Mouse (Mus musculus) heart, embryonic 14.5 days (tissue): ENCODE results near the gene Ubqln1. TPM values are rescaled to one million over a fixed set of nuclear protein-coding genes. Genes with fewer than 3 reads are reported as not detected.

Experiments
- ATAC-seq: fragments of 200-750 bp; cut with Nextera tagmentation; 2 replicates; pipeline ENCODE4 v1.8.0; 2017; ENCODE audit warnings: low read depth, moderate TSS enrichment; ENCODE audit not compliant: insufficient number of reproducible peaks, insufficient read depth, low FRiP score
- H3K27ac ChIP-seq, 2 experiments: fragments of 200-500 bp in 1 of 2; fragments of 300-500 bp in 1 of 2; sonication (generic) in 1 of 2; replicated peaks in 1 of 2; 2 replicates each; pipeline ENCODE4 v1.5.1; 2012 to 2014; ENCODE audit warnings: low read depth in 2 of 2, low read length in 2 of 2, control low read depth in 1 of 2, mild to moderate bottlenecking in 1 of 2, mixed read lengths in 1 of 2; ENCODE audit not compliant: control insufficient read depth in 1 of 2, insufficient read depth in 1 of 2
- H3K27me3 ChIP-seq: fragments of 300-500 bp; sonication (generic); 2 replicates; pipeline ENCODE4 v1.6.1; 2014; ENCODE audit warnings: mild to moderate bottlenecking, low read length, control low read depth; ENCODE audit not compliant: control insufficient read depth, insufficient read depth
- H3K36me3 ChIP-seq: fragments of 300-500 bp; sonication (generic); 2 replicates; pipeline ENCODE4 v1.6.1; 2014; ENCODE audit warnings: mild to moderate bottlenecking, control low read depth, low read length, mixed read lengths; ENCODE audit not compliant: control insufficient read depth, insufficient read depth
- H3K4me1 ChIP-seq, 2 experiments: fragments of 200-500 bp in 1 of 2; fragments of 300-500 bp in 1 of 2; sonication (generic) in 1 of 2; 2 replicates each; pipeline ENCODE4 v1.6.1; 2012 to 2014; ENCODE audit warnings: low read length in 2 of 2, control low read depth in 1 of 2, mixed read lengths in 1 of 2; ENCODE audit not compliant: control insufficient read depth in 2 of 2, insufficient read depth in 2 of 2
- H3K4me2 ChIP-seq: fragments of 300-500 bp; sonication (generic); 2 replicates; pipeline ENCODE4 v1.6.1; 2014; ENCODE audit warnings: mild to moderate bottlenecking, low read length
- H3K4me3 ChIP-seq, 2 experiments: fragments of 200-500 bp in 1 of 2; fragments of 300-500 bp in 1 of 2; sonication (generic) in 1 of 2; 2 replicates each; pipeline ENCODE4 v1.5.1; 2012 to 2014; ENCODE audit warnings: low read length in 2 of 2, mild to moderate bottlenecking in 2 of 2, control low read depth in 1 of 2, low read depth in 1 of 2, moderate library complexity in 1 of 2; ENCODE audit not compliant: control insufficient read depth in 1 of 2, insufficient read depth in 1 of 2
- H3K9ac ChIP-seq: fragments of 300-500 bp; sonication (generic); 2 replicates; pipeline ENCODE4 v1.6.1; 2014; ENCODE audit warnings: mild to moderate bottlenecking, low read length
- H3K9me3 ChIP-seq: fragments of 300-500 bp; sonication (generic); 2 replicates; pipeline ENCODE4 v1.6.1; 2016; ENCODE audit warnings: low read length, control low read depth; ENCODE audit not compliant: control insufficient read depth
- WGBS: fragments of 180-500 bp; shearing (Covaris S2); extraction: QIAGEN DNeasy Blood & Tissue Kit; methylation state at CpG from one replicate; pipeline ENCODE4 v1.1.7; 2014; 5-methylcytosine and 5-hydroxymethylcytosine counted together
- polyA plus RNA-seq: library from polyadenylated mRNA; unstranded; fragments of >200 nt; fragmentation: Nextera tagmentation; extraction: Ambion mirVana; gene quantifications from 2 replicates; pipeline ENCODE4 v1.2.1, GENCODE M21; 2014

Ubqln1 gene
- polyA plus RNA-seq, 1 experiment from 2014 or later, result 67.2 TPM

DNA sequence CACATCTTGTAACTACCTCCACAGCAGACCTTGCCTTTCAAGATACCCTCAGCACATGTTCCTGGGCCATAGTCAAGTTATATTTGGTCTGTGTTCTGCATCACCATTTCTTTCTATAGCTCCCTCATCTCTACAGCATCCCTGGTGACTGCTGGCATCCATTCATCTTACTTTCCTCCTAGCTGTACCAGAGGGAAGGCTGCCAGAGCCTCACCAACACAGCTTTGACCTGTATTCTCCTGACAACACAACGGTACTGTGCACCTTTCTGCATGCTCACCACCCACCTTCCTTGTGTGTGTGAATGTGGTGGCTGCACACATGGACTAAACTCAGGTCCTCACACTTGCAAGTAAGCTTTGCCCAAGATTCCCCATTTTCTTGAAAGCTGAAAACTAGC, 12.6 kb downstream of the Ubqln1 start:
- H3K9ac ChIP-seq, result no peak overlapping the region
- no peak for ATAC-seq
- WGBS, result 100% methylated on average over 1 of the region's 1 CpGs
- no peaks in the 10 kb centered on the region for H3K9me3 ChIP-seq
- no peaks in the 10 kb centered on the region for H3K27me3 ChIP-seq
- H3K4me1 ChIP-seq, result peaks cover 4 to 18% of the 10 kb centered on the region in 2 experiments; a peak in 2 of 4 replicates
- H3K27ac ChIP-seq, result no peak overlapping the region
- H3K4me3 ChIP-seq, result no peak overlapping the region
- H3K4me2 ChIP-seq, result no peak overlapping the region
- peaks cover 3% of the 10 kb centered on the region; the same call in 1 of the 2 replicates for H3K36me3 ChIP-seq

DNA sequence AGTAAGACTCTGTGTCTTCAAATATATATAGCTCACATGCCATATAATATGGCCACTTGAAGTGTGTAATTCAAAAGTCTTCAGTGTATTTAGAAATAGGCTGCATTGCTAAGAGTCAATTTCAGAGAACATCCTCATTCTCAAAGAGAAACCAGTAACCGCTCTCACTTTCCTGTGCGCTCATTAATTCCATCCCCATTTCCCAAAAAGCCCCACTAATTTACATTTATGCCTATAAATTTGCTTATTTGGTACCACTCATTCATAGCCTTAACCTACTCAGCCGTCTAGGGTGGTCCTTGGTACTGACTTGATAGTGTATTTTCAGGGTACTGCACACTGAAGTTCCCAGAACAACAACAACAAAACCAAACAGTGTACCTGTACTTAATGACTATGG, 13.5 kb downstream of the Ubqln1 start:
- Histone ChIP-seq H3K9ac (no peak overlapping the region), H3K9me3 (no peaks in the 10 kb centered on the region), H3K4me1 (peaks cover 4 to 19% of the 10 kb centered on the region in 2 experiments; a peak in 2 of 4 replicates), H3K27ac (no peak overlapping the region), H3K4me3 (no peak overlapping the region), H3K4me2 (no peak overlapping the region), H3K27me3 (no peaks in the 10 kb centered on the region), H3K36me3 (peaks cover 13% of the 10 kb centered on the region; the same call in 1 of the 2 replicates)
- WGBS, result 89% methylated on average over 3 of the region's 3 CpGs
- no peak for ATAC-seq

- no peak for ATAC-seq
- 83% methylated on average over 6 of the region's 6 CpGs for WGBS
Observed at GRCm38 (mm10) chr13:58201343-58201742, 14.1 kb downstream of the Ubqln1 start.

DNA sequence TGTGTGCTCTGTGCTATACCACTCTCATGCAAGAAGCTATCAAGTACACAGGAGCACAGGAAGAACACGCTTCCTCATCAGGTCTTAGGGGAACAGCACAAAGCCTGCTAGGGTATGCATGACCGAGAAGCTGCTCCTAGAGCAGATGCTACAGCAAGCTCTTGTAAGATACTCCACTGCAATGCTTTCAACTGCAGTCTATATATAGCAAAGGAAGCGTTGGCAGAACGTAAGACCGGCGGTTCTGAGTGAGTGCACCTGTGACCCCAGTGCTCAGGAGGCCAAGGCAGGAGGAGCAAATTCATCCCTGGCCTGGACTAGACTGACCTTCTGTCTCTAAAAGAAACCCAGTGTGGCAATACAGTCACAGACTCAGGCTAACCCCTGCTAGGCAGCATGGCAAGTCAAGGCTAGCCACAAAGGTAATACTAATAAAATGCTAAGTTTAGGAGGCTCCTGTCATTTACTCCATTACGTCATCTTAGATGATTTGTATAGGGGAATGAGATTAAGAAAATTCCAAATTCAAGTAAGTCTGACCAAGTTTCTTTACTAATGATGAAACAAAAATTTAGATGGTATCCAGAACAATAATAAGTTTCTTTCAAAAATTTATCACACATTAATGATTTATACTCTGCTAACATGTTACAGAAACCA, 17.3 kb downstream of the Ubqln1 start:
- Histone ChIP-seq H3K4me1 (peaks cover 4 to 12% of the 10 kb centered on the region in 2 experiments; a peak in 2 of 4 replicates), H3K36me3 (peaks cover 41% of the 10 kb centered on the region), H3K4me3 (no peak overlapping the region), H3K9me3 (no peaks in the 10 kb centered on the region), H3K9ac (no peak overlapping the region), H3K27ac (no peak overlapping the region), H3K27me3 (no peaks in the 10 kb centered on the region), H3K4me2 (no peak overlapping the region)
- ATAC-seq, result no peak
- 43% methylated on average over 7 of the region's 7 CpGs for WGBS

More at GRCm38 (mm10) chr13:58201343-58201742, 14.1 kb downstream of the Ubqln1 start:
- no peaks in the 10 kb centered on the region for H3K9me3 ChIP-seq
- peaks cover 15% of the 10 kb centered on the region for H3K36me3 ChIP-seq
- no peak overlapping the region for H3K27ac ChIP-seq
- no peaks in the 10 kb centered on the region for H3K27me3 ChIP-seq
- H3K4me1 ChIP-seq, result peaks cover 4 to 15% of the 10 kb centered on the region in 2 experiments; a peak in 2 of 4 replicates
- no peak overlapping the region for H3K4me3 ChIP-seq
- no peak overlapping the region for H3K9ac ChIP-seq
- no peak overlapping the region for H3K4me2 ChIP-seq

GRCm38 (mm10) chr13:58197211-58197610, 18.2 kb downstream of the Ubqln1 start:
- no peak overlapping the region for H3K4me2 ChIP-seq
- H3K27me3 ChIP-seq, result no peaks in the 10 kb centered on the region
- no peak overlapping the region for H3K4me3 ChIP-seq
- H3K9me3 ChIP-seq, result no peaks in the 10 kb centered on the region
- H3K4me1 ChIP-seq, result peaks cover 4 to 12% of the 10 kb centered on the region in 2 experiments; a peak in 2 of 4 replicates
- H3K27ac ChIP-seq, result no peak overlapping the region
- WGBS, result 75% methylated on average over 3 of the region's 3 CpGs
- no peak for ATAC-seq
- peaks cover 50% of the 10 kb centered on the region for H3K36me3 ChIP-seq
- H3K9ac ChIP-seq, result no peak overlapping the region

DNA sequence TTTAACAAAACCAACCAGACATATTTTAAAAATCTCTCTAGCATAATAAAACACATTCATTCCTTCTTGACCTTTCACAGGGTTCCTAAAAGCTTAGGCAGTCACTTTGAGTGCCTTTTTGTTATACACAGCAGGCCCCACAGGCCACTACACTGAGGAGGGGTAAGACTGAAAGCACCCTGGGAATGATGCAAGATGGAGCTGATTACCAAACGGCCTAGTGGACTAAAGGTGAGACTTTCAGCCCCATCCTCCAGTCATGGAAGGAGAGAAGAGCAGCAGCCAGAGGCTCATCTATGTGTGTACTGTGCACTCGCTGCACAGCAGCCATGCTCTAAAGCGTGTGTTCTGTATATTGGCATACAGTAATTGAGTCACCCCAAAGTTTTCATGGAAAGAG, 20.5 kb downstream of the Ubqln1 start:
- Histone ChIP-seq H3K27ac (no peak overlapping the region), H3K4me2 (no peak overlapping the region), H3K4me1 (peaks cover 4 to 12% of the 10 kb centered on the region in 2 experiments; a peak in 2 of 4 replicates), H3K4me3 (no peak overlapping the region), H3K9ac (no peak overlapping the region), H3K9me3 (no peaks in the 10 kb centered on the region), H3K27me3 (no peaks in the 10 kb centered on the region), H3K36me3 (peaks cover 72% of the 10 kb centered on the region)
- no peak for ATAC-seq
- WGBS, result 87% methylated on average over 3 of the region's 3 CpGs

DNA sequence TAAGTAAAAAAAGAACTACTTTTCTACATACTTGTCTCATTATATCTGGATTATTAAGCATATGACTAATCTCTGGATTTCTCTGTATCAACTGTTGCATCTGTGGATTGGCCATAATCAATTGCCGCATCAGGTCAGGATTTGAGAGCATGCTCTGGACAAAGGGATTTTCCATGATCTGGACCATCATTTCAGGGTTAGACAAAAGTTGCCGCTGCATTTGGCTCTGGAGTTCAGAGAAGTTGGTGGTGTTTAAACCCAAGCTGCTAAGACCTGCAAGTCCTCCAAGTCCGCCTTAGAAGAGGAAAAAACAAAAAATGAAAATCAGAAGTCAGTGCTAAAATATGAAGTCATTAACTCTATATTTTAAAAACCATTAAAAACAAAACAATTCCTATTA, 22.2 kb downstream of the Ubqln1 start:
- H3K4me3 ChIP-seq, result no peak overlapping the region
- no peak overlapping the region for H3K9ac ChIP-seq
- peaks cover 2 to 5% of the 10 kb centered on the region in 2 experiments; a peak in 1 of 4 replicates for H3K4me1 ChIP-seq
- WGBS, result 98% methylated on average over 3 of the region's 3 CpGs
- H3K27me3 ChIP-seq, result no peaks in the 10 kb centered on the region
- peaks cover 73% of the 10 kb centered on the region for H3K36me3 ChIP-seq
- no peak for ATAC-seq
- no peak overlapping the region for H3K27ac ChIP-seq
- no peaks in the 10 kb centered on the region for H3K9me3 ChIP-seq
- H3K4me2 ChIP-seq, result no peak overlapping the region

DNA sequence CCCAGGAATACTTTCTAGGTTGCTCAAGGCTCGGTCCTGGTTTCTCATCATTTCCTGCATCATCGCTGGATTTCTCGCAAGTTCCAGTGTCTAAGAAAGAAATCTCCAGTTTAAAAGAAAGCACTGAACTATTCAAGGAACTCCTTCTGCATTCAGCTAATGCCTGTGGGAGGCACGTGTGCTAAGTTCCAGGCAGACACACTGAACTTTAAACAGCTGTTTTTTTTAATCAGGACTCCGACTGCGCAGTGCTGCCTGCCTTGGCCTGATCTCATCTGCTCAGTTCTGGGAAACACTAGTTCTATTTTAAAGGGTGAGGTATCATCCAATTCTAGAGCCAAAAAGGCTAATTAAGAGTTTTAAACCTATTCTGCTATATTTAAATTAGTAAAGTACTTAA, 23.3 kb downstream of the Ubqln1 start:
- Histone ChIP-seq H3K36me3 (peaks cover 74% of the 10 kb centered on the region), H3K27me3 (no peaks in the 10 kb centered on the region), H3K9me3 (no peaks in the 10 kb centered on the region), H3K9ac (no peak overlapping the region), H3K4me2 (no peak overlapping the region), H3K4me1 (peaks cover 0 to under 1% of the 10 kb centered on the region in 2 experiments; a peak in 1 of 4 replicates), H3K4me3 (no peak overlapping the region), H3K27ac (no peak overlapping the region)
- 89% methylated on average over 6 of the region's 6 CpGs for WGBS
- ATAC-seq, result no peak
